Mouse (Mus musculus): Measurements from ENCODE around the gene Mkks. TPM values are rescaled to one million over a fixed set of nuclear protein-coding genes. Genes with fewer than 3 reads are reported as not detected.

Mkks gene
- total RNA-seq (2015; ENCODE audit: low replicate concordance) (12.2 and 15.1 TPM in 2 replicates), total RNA-seq (2017; ENCODE audit: low replicate concordance) (3.9 and 4.6 TPM in 2 replicates)

GRCm38 (mm10) chr2:136891068-136891950 lies at the start of gene Mkks, which contains the start of the genes Slx4ip and AL731706.1:
Mkks (minus strand) TSS chr2:136891389.
Slx4ip (plus strand) TSS chr2:136891218.
AL731706.1 (minus strand) TSS chr2:136891389.
- peak; percentile 86 for ATAC-seq (replicated peaks; ENCODE audit: low FRiP score, poor library complexity, severe bottlenecking)

GRCm38 (mm10) chr2:136938249-136938648 lies 47.1 kb upstream of the Mkks start:
- ATAC-seq (replicated peaks; ENCODE audit: low FRiP score, poor library complexity, severe bottlenecking), result no peak

DNA sequence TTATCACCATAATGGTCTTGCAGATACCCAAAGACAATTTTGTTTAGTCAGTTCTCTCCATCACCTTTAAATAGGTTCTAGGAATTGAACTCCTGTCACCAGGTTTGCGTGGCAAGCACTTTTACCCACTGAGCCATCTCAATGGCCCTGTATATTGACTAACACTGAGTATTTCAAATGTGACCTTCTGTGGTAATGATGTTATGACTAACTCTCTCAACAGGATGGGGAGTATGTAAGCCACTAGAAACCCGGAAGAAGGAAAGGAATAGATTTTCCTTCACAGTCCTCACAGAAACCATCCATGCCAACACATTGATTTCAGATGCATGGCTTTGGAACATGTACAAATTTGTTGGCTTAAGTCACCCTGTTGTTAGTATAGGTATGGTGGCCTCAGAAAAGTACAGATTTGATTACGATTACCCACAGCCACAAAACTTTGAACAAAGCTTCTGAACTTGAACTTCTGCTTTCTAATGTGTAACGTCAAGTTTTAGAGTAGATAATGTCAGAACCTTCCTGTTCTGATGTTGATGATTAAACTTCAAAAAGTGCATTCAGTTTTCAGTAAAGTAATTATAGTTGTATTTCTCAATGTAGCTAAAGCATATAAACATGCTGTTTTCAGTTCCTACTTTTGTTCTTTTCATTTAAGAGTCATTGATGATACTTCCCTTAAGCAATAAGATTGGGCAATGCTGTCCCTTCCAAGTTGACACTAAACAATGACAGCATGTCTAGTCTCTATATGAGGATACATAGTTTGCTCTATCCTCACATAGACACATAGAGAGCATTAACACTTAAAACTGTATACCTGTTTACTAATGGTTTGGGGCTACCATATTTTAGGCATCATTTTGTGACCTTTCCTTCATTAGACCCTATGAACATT lies 45.5 kb upstream of the Mkks start:
- ATAC-seq (replicated peaks; ENCODE audit: low FRiP score, poor library complexity, severe bottlenecking), result no peak

DNA sequence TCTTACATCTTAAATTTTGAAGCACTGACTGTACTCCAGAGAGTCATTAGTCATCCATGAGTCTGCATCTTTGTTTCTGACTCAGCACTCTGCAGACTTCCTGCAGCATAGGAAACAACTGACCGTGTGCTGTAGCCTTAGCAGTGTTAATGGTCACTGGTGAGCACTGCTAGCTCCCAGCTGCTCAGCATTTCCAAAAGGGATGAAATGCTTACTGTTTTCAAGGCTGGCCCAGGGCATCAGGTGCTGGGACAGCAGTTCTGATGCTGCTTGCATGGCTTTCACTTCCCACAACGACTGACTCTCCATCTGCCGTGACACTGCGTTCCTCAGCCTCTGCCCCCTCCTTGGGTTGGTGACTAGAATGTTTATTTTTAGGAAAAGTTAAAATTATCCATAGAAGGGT lies 29.8 kb upstream of the Mkks start:
- ATAC-seq (replicated peaks; ENCODE audit: low FRiP score, poor library complexity, severe bottlenecking), result peak; percentile 89

GRCm38 (mm10) chr2:136920257-136920993 lies 29.2 kb upstream of the Mkks start:
- ATAC-seq (replicated peaks; ENCODE audit: low FRiP score, poor library complexity, severe bottlenecking), result no peak

- no peak for ATAC-seq (replicated peaks; ENCODE audit: low FRiP score, poor library complexity, severe bottlenecking)
Measured at GRCm38 (mm10) chr2:136919433-136919832, 28.2 kb upstream of the Mkks start.

GRCm38 (mm10) chr2:136914334-136914902 lies 23.2 kb upstream of the Mkks start:
- no peak for ATAC-seq (replicated peaks; ENCODE audit: low FRiP score, poor library complexity, severe bottlenecking)

- no peak for ATAC-seq (replicated peaks; ENCODE audit: low FRiP score, poor library complexity, severe bottlenecking)
Measured at GRCm38 (mm10) chr2:136913021-136913420, 21.8 kb upstream of the Mkks start.

DNA sequence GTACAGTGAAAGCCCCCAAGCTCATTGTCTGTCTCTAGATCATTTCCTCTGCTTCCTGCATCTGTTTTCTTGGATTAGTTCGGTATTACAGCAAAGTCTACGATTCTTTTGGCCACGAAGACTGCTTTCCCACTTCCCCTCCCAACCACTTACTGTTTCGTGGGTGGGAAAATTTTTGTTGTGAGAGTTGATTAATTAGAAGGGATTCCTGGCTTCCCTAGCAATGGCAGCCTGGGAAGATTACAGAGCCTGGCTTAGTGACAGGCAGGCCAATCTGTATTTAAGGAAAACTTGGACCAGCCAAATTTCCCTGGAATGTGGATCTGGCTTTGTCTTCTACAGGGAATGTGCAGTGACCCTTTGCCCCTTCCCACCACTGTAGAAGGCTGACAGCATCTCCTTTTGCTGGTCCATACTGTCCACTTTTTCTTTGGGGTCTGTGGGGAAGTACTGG lies 20.8 kb upstream of the Mkks start:
- ATAC-seq (replicated peaks; ENCODE audit: low FRiP score, poor library complexity, severe bottlenecking), result no peak

DNA sequence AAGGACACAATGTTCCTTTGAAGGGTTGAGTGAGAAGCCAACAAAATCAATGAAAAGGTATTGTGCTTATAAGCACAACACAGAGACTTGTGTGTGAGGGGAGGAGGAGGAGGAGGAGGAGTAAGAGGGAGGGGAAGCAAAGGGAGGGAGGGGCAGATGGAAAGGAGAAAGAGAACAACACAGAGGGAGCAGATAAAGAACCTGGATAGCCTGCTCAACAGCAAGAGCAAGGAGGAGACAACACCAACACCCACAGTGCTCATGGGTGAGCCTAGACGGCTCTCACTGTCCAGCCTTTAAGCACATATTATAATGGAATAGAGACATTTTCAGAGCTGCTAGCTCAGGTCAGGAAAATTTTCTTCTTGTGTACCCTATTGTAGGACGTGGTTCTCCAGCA lies 18.1 kb upstream of the Mkks start:
- ATAC-seq (replicated peaks; ENCODE audit: low FRiP score, poor library complexity, severe bottlenecking), result no peak

- ATAC-seq (replicated peaks; ENCODE audit: low FRiP score, poor library complexity, severe bottlenecking), result no peak
Measured at GRCm38 (mm10) chr2:136908596-136908995, 17.4 kb upstream of the Mkks start.

- no peak for ATAC-seq (replicated peaks; ENCODE audit: low FRiP score, poor library complexity, severe bottlenecking)
Measured at GRCm38 (mm10) chr2:136896131-136896530, 4.9 kb upstream of the Mkks start.

GRCm38 (mm10) chr2:136894494-136894893 lies 3.3 kb upstream of the Mkks start:
- no peak for ATAC-seq (replicated peaks; ENCODE audit: low FRiP score, poor library complexity, severe bottlenecking)

GRCm38 (mm10) chr2:136891951-136892371 lies 772 bp upstream of the Mkks start:
- ATAC-seq (replicated peaks; ENCODE audit: low FRiP score, poor library complexity, severe bottlenecking), result peak; percentile 84

GRCm38 (mm10) chr2:136890716-136891067 lies 497 bp downstream of the Mkks start:
- ATAC-seq (replicated peaks; ENCODE audit: low FRiP score, poor library complexity, severe bottlenecking), result peak; percentile 68

DNA sequence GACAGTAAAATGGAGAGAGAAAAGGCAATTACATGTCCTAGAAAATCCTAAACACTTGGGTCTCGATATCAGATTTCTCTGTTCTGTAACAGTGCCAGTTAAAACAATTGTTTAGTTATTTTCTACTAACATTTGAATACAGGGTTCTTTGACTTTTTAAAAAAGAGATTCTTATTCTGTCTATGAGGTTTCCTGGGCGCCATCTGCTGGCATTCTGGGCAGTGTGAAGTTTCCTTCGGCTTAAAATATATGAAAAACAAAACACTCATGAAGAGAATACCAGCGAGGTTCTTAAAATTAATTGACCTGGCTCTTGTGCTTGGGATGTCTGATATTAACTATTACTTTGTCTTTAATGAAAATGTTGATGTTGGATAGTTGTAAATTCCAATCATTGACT lies 4.3 kb downstream of the Mkks start:
- no peak for ATAC-seq (replicated peaks; ENCODE audit: low FRiP score, poor library complexity, severe bottlenecking)

DNA sequence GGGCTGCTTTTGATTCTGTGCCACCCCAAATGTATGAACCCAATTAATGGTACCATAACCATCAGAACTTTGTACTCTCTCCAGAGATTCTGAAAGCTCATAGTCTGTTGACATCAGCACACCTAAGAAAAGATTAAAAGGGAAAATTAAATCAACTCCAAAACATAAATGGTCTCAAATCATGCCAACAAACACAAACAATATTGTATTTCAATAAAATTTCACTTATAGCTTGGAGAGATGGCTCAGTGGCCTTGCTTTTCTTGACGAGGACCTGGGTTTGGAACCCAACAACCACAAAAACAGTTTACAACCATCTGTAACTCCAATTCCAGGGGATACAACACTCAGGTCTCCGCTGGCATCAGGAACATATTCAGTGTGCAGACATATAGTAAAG lies 5.6 kb downstream of the Mkks start, which contains the start of gene AL731706.2:
TSS of gene AL731706.2 (minus strand) at position 101 of the 400 bp plus-strand sequence.
- no peak for ATAC-seq (replicated peaks; ENCODE audit: low FRiP score, poor library complexity, severe bottlenecking)

GRCm38 (mm10) chr2:136854543-136855388 lies 36.4 kb downstream of the Mkks start:
- no peak for ATAC-seq (replicated peaks; ENCODE audit: low FRiP score, poor library complexity, severe bottlenecking)
